Mouse (Mus musculus): ENCODE measurements around the gene Tmem251.

Tmem251 gene

GRCm38 (mm10) chr12:102757055-102757688, 13.6 kb downstream of the Tmem251 start:
- DNase-seq (ENCODE audit: low spot score in 2 of 2): no peak

GRCm38 (mm10) chr12:102757689-102758402, 14.3 kb downstream of the Tmem251 start, which contains the start of the genes Gm28051, Gon7 and Ubr7:
TSS of gene Gm28051 (minus strand) at chr12:102757765.
TSS of gene Gon7 (minus strand) at chr12:102757803.
TSS of gene Ubr7 (plus strand) at chr12:102757967.
- DNase-seq (ENCODE audit: low spot score in 2 of 2): peak; percentile 97

GRCm38 (mm10) chr12:102758403-102758756, 14.8 kb downstream of the Tmem251 start, which contains the start of gene Gm20604:
TSS of gene Gm20604 (minus strand) at chr12:102758672.
- no peak for DNase-seq (ENCODE audit: low spot score in 2 of 2)

- DNase-seq (ENCODE audit: low spot score in 2 of 2): no peak
These were observed 15.4 kb downstream of the Tmem251 start for GRCm38 (mm10) chr12:102758936-102759335.

- no peak for DNase-seq (ENCODE audit: low spot score in 2 of 2)
These were observed 18.1 kb downstream of the Tmem251 start for GRCm38 (mm10) chr12:102761668-102762067.

GRCm38 (mm10) chr12:102763696-102764095, 20.1 kb downstream of the Tmem251 start:
- no peak for DNase-seq (ENCODE audit: low spot score in 2 of 2)

GRCm38 (mm10) chr12:102769000-102769399, 25.4 kb downstream of the Tmem251 start:
- no peak for DNase-seq (ENCODE audit: low spot score in 2 of 2)

GRCm38 (mm10) chr12:102771601-102772000, 28.0 kb downstream of the Tmem251 start:
- DNase-seq (ENCODE audit: low spot score in 2 of 2): no peak

- DNase-seq (ENCODE audit: low spot score in 2 of 2): no peak
These were observed 29.1 kb downstream of the Tmem251 start for GRCm38 (mm10) chr12:102772676-102773075.

- no peak for DNase-seq (ENCODE audit: low spot score in 2 of 2)
These were observed 32.5 kb downstream of the Tmem251 start for GRCm38 (mm10) chr12:102776035-102776434.

- no peak for DNase-seq (ENCODE audit: low spot score in 2 of 2)
These were observed 34.6 kb downstream of the Tmem251 start for GRCm38 (mm10) chr12:102778151-102778550.

- no peak for DNase-seq (ENCODE audit: low spot score in 2 of 2)
These were observed 35.9 kb downstream of the Tmem251 start for GRCm38 (mm10) chr12:102779452-102779851.

GRCm38 (mm10) chr12:102782841-102783240, 39.3 kb downstream of the Tmem251 start:
- DNase-seq (ENCODE audit: low spot score in 2 of 2): no peak

- DNase-seq (ENCODE audit: low spot score in 2 of 2): no peak
These were observed 41.5 kb downstream of the Tmem251 start for GRCm38 (mm10) chr12:102784899-102785592.

GRCm38 (mm10) chr12:102785593-102785985, 42.0 kb downstream of the Tmem251 start:
- DNase-seq (ENCODE audit: low spot score in 2 of 2): no peak

- no peak for DNase-seq (ENCODE audit: low spot score in 2 of 2)
These were observed 44.4 kb downstream of the Tmem251 start for GRCm38 (mm10) chr12:102787927-102788326.

Data from right cerebral cortex, adult 2 months (tissue).